Mouse (Mus musculus) CH12.LX (cell line): ENCODE results near the gene Lsm3. TPM values are rescaled to one million over a fixed set of nuclear protein-coding genes. Genes with fewer than 3 reads are reported as not detected.

Source experiments
- DNase-seq: peaks from one replicate; pipeline ENCODE4 v3.0.0-alpha.2; 2013; ENCODE audit errors: extremely low read depth
- H3K27ac ChIP-seq: 2 replicates; pipeline ENCODE4 v1.5.1; 2012; ENCODE audit warnings: low read depth, mild to moderate bottlenecking, control low read depth, moderate library complexity; ENCODE audit not compliant: insufficient read depth
- H3K27me3 ChIP-seq: replicated peaks from 2 replicates; pipeline ENCODE3; 2012; ENCODE audit warnings: inconsistent platforms
- H3K36me3 ChIP-seq, 2 experiments: replicated peaks in 1 of 2; 2 replicates each; pipeline versions ENCODE3 to v1.6.1; 2012; ENCODE audit warnings: inconsistent platforms in 1 of 2, low read length in 1 of 2, mild to moderate bottlenecking in 1 of 2, mixed read lengths in 1 of 2, moderate library complexity in 1 of 2; ENCODE audit not compliant: control insufficient read depth in 1 of 2, insufficient read depth in 1 of 2
- H3K4me1 ChIP-seq, 2 experiments: 2 replicates each; pipeline ENCODE4 v1.6.1; 2012; ENCODE audit warnings: inconsistent platforms in 1 of 2, moderate library complexity in 1 of 2; ENCODE audit not compliant: insufficient read depth in 2 of 2, control insufficient read depth in 1 of 2
- H3K4me2 ChIP-seq: 2 replicates; pipeline ENCODE4 v1.6.1; 2012; ENCODE audit warnings: low read depth, mild to moderate bottlenecking, control low read depth; ENCODE audit not compliant: poor library complexity, insufficient read depth, severe bottlenecking
- H3K4me3 ChIP-seq, 3 experiments: fragments of 150-350 bp in 1 of 3; sonication (generic) in 1 of 3; replicated peaks in 1 of 3; 2 replicates each; pipeline versions ENCODE3 to v1.5.1; 2011 to 2012; ENCODE audit warnings: low read depth in 2 of 3, low read length in 2 of 3, mild to moderate bottlenecking in 2 of 3, moderate library complexity in 2 of 3, control low read depth in 1 of 3, improper control_type of control experiment in 1 of 3, inconsistent platforms in 1 of 3, mixed read lengths in 1 of 3; ENCODE audit not compliant: poor library complexity in 1 of 3
- H3K79me2 ChIP-seq: replicated peaks from 2 replicates; pipeline ENCODE4 v1.6.1; 2012; ENCODE audit warnings: mild to moderate bottlenecking, moderate library complexity; ENCODE audit not compliant: control insufficient read depth, poor library complexity, insufficient read depth, severe bottlenecking; ENCODE audit errors: extremely low read depth
- H3K9ac ChIP-seq: 2 replicates; pipeline ENCODE4 v1.6.1; 2012; ENCODE audit warnings: low read depth, mild to moderate bottlenecking, control low read depth, moderate library complexity; ENCODE audit not compliant: insufficient read depth
- H3K9me3 ChIP-seq: replicated peaks from 2 replicates; pipeline ENCODE3; 2012; ENCODE audit warnings: low read length, inconsistent platforms, mixed read lengths
- CHD1 ChIP-seq: IDR thresholded peaks from 2 replicates; pipeline ENCODE4 v1.6.1; 2012; ENCODE audit warnings: low read depth, low read length, improper control_type of control experiment, inconsistent platforms
- CTCF ChIP-seq, 2 experiments: IDR thresholded peaks in 1 of 2; conservative IDR thresholded peaks in 1 of 2; 2 replicates each; pipeline ENCODE4 v1.5.1; 2011 to 2012; ENCODE audit warnings: low read depth in 2 of 2, low read length in 2 of 2, improper control_type of control experiment in 1 of 2, inconsistent platforms in 1 of 2, mild to moderate bottlenecking in 1 of 2, moderate library complexity in 1 of 2
- E2F4 ChIP-seq: IDR thresholded peaks from 2 replicates; pipeline ENCODE4 v1.6.1; 2011; ENCODE audit warnings: low read depth, low read length, improper control_type of control experiment; ENCODE audit not compliant: insufficient replicate concordance
- GABPA ChIP-seq: IDR thresholded peaks from 2 replicates; pipeline ENCODE4 v1.6.1; 2012; ENCODE audit warnings: low read depth, low read length, improper control_type of control experiment, inconsistent platforms; ENCODE audit not compliant: insufficient replicate concordance
- MAZ ChIP-seq: IDR thresholded peaks from 2 replicates; pipeline ENCODE4 v1.6.1; 2012; ENCODE audit warnings: low read depth, mild to moderate bottlenecking, inconsistent platforms, low read length, improper control_type of control experiment, moderate library complexity
- MEF2A ChIP-seq: IDR thresholded peaks from 2 replicates; pipeline ENCODE4 v1.6.1; 2014; ENCODE audit warnings: low read depth, mild to moderate bottlenecking, inconsistent platforms, low read length, improper control_type of control experiment, borderline replicate concordance
- MXI1 ChIP-seq: IDR thresholded peaks from 2 replicates; pipeline ENCODE4 v1.6.1; 2011; ENCODE audit warnings: mild to moderate bottlenecking, low read depth, low read length, improper control_type of control experiment
- NELFE ChIP-seq: IDR thresholded peaks from 2 replicates; pipeline ENCODE4 v1.6.1; 2011; ENCODE audit warnings: low read depth, low read length, improper control_type of control experiment
- RAD21 ChIP-seq: IDR thresholded peaks from 2 replicates; pipeline ENCODE4 v1.6.1; 2011; ENCODE audit warnings: low read depth, mild to moderate bottlenecking, low read length, improper control_type of control experiment, moderate library complexity
- SIN3A ChIP-seq: IDR thresholded peaks from 2 replicates; pipeline ENCODE4 v1.6.1; 2012; ENCODE audit warnings: low read length, improper control_type of control experiment, inconsistent platforms
- USF1 ChIP-seq: IDR thresholded peaks from 2 replicates; pipeline ENCODE4 v1.6.1; 2014; ENCODE audit warnings: low read depth, mild to moderate bottlenecking, inconsistent platforms, low read length, improper control_type of control experiment
- ZC3H11A ChIP-seq: IDR thresholded peaks from 2 replicates; pipeline ENCODE4 v1.6.1; 2012; ENCODE audit warnings: low read depth, mild to moderate bottlenecking, inconsistent platforms, low read length, improper control_type of control experiment
- dilution Hi-C: fragments of 300-500 bp; cut with MboI; formaldehyde crosslinking; loops from 2 replicates; pipeline ENCODE4 v1.14.3; 2020; ENCODE audit warnings: low sequenced_read_pairs; ENCODE audit not compliant: extremely low pct_unique_long_range_greater_than_20kb, extremely low pct_ligation_motif_present
- in situ Hi-C: fragments of 300-500 bp; cut with MboI; formaldehyde crosslinking; loops from 3 replicates; pipeline ENCODE4 v1.14.3; 2019; ENCODE audit warnings: low sequenced_read_pairs, low pct_ligation_motif_present, low pct_unique_long_range_greater_than_20kb, mixed read lengths
- polyA plus RNA-seq: library from polyadenylated mRNA; unstranded; fragments of >175 nt; gene quantifications from 2 replicates; pipeline ENCODE4 v1.2.1, GENCODE M21; 2012; ENCODE audit warnings: low read depth; ENCODE audit not compliant: insufficient read length
- total RNA-seq, 2 experiments: library from RNA; depleted of rRNA; stranded (reverse); fragments of 300-350 nt in 1 of 2; fragments of >200 nt in 1 of 2; gene quantifications; 2 replicates each; pipeline ENCODE4 v1.2.3; 2012 to 2014

Lsm3 gene
- total and polyA plus RNA-seq, 3 experiments: 148 to 526 (median 258) TPM

DNA sequence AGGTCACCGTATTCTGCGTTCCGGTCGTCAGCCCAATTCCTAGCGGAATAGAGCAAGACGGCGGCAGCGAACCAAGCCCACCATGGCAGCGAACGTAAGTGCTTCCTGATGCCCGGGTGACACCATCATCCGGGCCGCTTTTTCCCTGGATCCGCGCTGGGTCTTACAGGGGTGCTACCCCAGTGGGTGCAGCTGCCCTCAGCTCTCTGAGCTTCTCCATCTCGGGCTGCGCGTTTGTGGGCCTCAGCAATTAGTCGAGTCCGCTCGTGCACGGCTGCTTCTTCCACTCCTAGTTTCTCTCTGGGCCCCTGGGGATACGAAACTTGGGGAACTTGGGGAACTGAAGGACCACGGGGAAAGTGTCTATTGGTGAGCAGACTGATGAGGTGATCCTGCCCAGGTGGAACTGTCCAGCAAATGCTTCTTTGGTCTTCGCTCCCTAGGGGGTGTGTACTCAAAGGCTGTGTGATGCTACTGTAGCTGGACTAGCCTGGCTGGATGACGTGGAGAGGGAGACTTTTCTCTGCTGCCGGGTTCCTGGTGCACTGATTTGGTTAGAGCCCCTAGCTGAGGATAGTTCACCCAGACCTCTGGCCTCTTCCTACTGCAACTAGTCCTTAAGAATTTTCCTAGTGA, 41.8 kb upstream of the Lsm3 start:
- no peak for TF ChIP-seq RAD21
- no peak for TF ChIP-seq MEF2A
- TF ChIP-seq MXI1: peak; percentile 4; the same call in 1 of the 2 replicates
- no peak for TF ChIP-seq USF1
- peak; percentile 48; the same call in 1 of the 2 replicates for TF ChIP-seq CHD1
- peak; percentile 2; the same call in 1 of the 2 replicates for TF ChIP-seq NELFE
- no peak for TF ChIP-seq GABPA
- peak; percentile 89 for TF ChIP-seq SIN3A
- no peak for TF ChIP-seq CTCF (conservative IDR thresholded peaks at IDR 0.05 in 1 of 2, IDR thresholded peaks at IDR 0.05 in 1 of 2; ENCODE audit: low read depth in 2 of 2, low read length in 2 of 2)
- Histone ChIP-seq H3K4me1 (peaks cover 16 to 54% of the 10 kb centered on the region in 2 experiments), H3K9ac (peak overlapping the region; percentile 73), H3K9me3 (no peaks in the 10 kb centered on the region), H3K79me2 (peaks cover 42% of the 10 kb centered on the region), H3K27ac (peak overlapping the region; percentile 17; the same call in 1 of the 2 replicates), H3K36me3 (peaks cover 17 to 59% of the 10 kb centered on the region in 2 experiments), H3K27me3 (no peaks in the 10 kb centered on the region), H3K4me3 (peak overlapping the region; percentile 92 to 93 (median 93)), H3K4me2 (peak overlapping the region; percentile 90)
- DNase-seq: peak; percentile 22
- dilution Hi-C loops: no loop called here
- in situ Hi-C loops: no loop called here

DNA sequence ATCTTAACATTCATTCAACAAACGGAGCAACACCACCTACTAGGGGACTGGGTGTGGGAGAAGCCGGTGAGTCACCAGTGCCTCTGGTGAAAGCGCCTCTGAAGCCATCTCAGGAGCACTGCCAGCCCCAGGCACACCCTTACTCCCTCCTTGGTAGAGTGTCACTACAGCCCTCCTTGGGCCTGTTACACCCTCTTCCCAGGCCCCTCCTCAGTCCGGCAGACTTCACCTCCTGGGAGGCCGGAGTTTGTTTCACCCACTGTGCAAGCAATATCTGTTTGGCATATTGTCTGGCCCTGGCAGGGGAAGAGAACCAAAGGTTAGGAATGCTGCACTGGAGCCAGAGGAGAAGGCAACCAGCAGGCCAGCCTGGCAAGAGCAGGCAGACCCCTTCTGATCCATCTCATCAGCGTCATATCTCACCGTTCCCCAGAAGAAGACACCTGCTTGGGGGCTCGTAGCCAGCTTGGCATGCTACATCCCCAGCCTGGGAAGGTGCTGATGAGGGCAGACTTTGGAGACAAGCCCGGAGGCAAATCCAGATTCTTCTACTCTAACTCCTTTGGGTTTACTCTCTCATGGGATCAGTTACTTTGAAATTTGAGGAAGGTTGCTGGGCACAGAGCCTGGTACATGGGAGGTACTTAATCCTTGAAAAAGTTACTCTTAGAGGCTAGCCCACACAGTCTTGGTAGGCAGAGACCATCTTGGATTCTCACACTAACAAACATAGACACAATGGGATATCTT, 41.1 kb upstream of the Lsm3 start:
- DNase-seq: no peak
- 0 out of 2 replicates have a peak overlapping the region, but pooled peaks have one; percentile 6 for H3K27ac ChIP-seq
- in situ Hi-C loops: no loop called here

More for the DNA sequence above, 41.1 kb upstream of the Lsm3 start:
- no peaks in the 10 kb centered on the region for H3K27me3 ChIP-seq
- TF ChIP-seq MEF2A (no peak), E2F4 (no peak), MAZ (no peak), ZC3H11A (no peak)
- peaks cover 16 to 47% of the 10 kb centered on the region in 2 experiments for H3K4me1 ChIP-seq
- dilution Hi-C loops: no loop called here
- peak overlapping the region; percentile 92 to 93 (median 93) for H3K4me3 ChIP-seq
- peaks cover 24 to 59% of the 10 kb centered on the region in 2 experiments for H3K36me3 ChIP-seq
- H3K9ac ChIP-seq: peak overlapping the region; percentile 73
- peaks cover 35% of the 10 kb centered on the region for H3K79me2 ChIP-seq
- no peaks in the 10 kb centered on the region for H3K9me3 ChIP-seq
- H3K4me2 ChIP-seq: peak overlapping the region; percentile 90
